ENCODE assay signal across 11 mouse cellular contexts in the genomic region with DNA sequence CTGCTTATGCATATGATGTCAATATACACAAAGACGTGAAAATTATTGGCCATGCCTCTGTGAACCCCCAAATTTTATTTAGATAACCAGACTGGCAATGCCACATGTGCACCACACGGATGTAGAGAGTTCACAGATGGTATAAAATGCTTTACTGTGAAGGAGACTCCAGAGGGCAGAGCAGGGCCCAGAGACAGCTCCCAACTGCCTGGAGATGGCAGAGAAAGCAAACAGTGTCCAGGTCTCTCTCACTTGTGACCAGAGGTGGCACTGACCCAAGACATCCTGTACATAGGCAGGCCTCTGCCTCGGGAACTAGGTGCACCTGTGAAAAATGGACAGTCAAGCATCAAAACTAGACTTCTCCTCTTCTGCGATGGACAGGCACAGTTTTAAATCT.
DNase-seq lines count a peak whose midpoint lies in the region; ATAC-seq and TF ChIP-seq lines count a peak whose summit lies in the region.
"Had no signal": no experiment of that assay in that cellular context is flagged by ENCODE, and none has a peak within 500 bp of the region (broad histone marks: within the 10 kb centered on the region; RNA-seq: fewer than 3 reads in every experiment).

No protein-coding gene starts in this region.

- H3K36me3 ChIP-seq in heart, postnatal 0 days (replicated peaks; ENCODE audit: control insufficient read depth, insufficient read depth, low read length): no peaks in the 10 kb centered on the region
- no peaks in the 10 kb centered on the region for H3K36me3 ChIP-seq in liver, postnatal 0 days (replicated peaks; ENCODE audit: insufficient read depth, low read length)
- H3K36me3 ChIP-seq: lung, embryonic 15.5 days had no signal

- H3K4me3 ChIP-seq in heart, postnatal 0 days (ENCODE audit: low read depth, low read length): no peak overlapping the region
- no peak overlapping the region for H3K4me3 ChIP-seq in liver, postnatal 0 days (ENCODE audit: low read depth, low read length)
- H3K4me3 ChIP-seq: lung, embryonic 15.5 days had no signal

- no peak overlapping the region for H3K27ac ChIP-seq in heart, postnatal 0 days (ENCODE audit: low read depth)
- H3K27ac ChIP-seq in liver, postnatal 0 days (ENCODE audit: low read depth): no peak overlapping the region
- H3K27ac ChIP-seq: lung, embryonic 15.5 days had no signal

- H3K4me2 ChIP-seq in heart, postnatal 0 days (ENCODE audit: low read depth, low read length): no peak overlapping the region
- no peak overlapping the region for H3K4me2 ChIP-seq in liver, postnatal 0 days (ENCODE audit: low read depth, low read length)
- H3K4me2 ChIP-seq: lung, embryonic 15.5 days had no signal

- no peak for DNase-seq in heart, postnatal 0 days (ENCODE audit: low spot score)
- DNase-seq in heart, postnatal 25 days (ENCODE audit: low spot score): no peak
- DNase-seq in liver, postnatal 0 days: no peak
- DNase-seq in liver (no peak), Patski (ENCODE audit: low read depth, low spot score) (no peak)
- DNase-seq: cerebellum, adult 9-10 months; heart, adult 11 months; right cerebral cortex, postnatal 4 days had no signal

- in situ Hi-C loops in Patski (cut with MboI; ENCODE audit: low pct_unique_long_range_greater_than_20kb): no loop called here

- 53% methylated on average over 4 of the region's 4 CpGs for WGBS in heart, postnatal 0 days
- WGBS in liver, postnatal 0 days (ENCODE audit: insufficient replicate concordance): 61% methylated on average over 4 of the region's 4 CpGs

- H3K27me3 ChIP-seq in heart, postnatal 0 days (ENCODE audit: control insufficient read depth, insufficient read depth, low read length): no peaks in the 10 kb centered on the region
- no peaks in the 10 kb centered on the region for H3K27me3 ChIP-seq in liver, postnatal 0 days (ENCODE audit: insufficient read depth, low read length)
- no peaks in the 10 kb centered on the region for H3K27me3 ChIP-seq in Patski
- H3K27me3 ChIP-seq: lung, embryonic 15.5 days had no signal

- peaks cover 6% of the 10 kb centered on the region; the same call in 1 of the 2 replicates for H3K4me1 ChIP-seq in heart, postnatal 0 days (ENCODE audit: control insufficient read depth, insufficient read depth)
- H3K4me1 ChIP-seq in liver, postnatal 0 days (ENCODE audit: insufficient read depth): no peaks in the 10 kb centered on the region

- peak; percentile 30; the same call in 1 of the 2 replicates for ATAC-seq in heart, postnatal 0 days (ENCODE audit: insufficient read depth, low read depth)
- no peak for ATAC-seq in liver, postnatal 0 days
- peak; percentile 61 for ATAC-seq in Patski
- peak; percentile 37; the same call in 1 of the 2 replicates for ATAC-seq in megakaryocyte progenitor cell, adult 5-6 weeks (replicated peaks; ENCODE audit: poor library complexity)
- no peak for ATAC-seq in cerebellum, adult (ENCODE audit: insufficient number of reproducible peaks, low FRiP score, low TSS enrichment)

- 0 out of 2 replicates have a peak, but pooled peaks have one; percentile 19 for TF ChIP-seq CTCF in heart, postnatal 0 days (IDR thresholded peaks at IDR 0.05; ENCODE audit: low read depth)
- peak; percentile 34 for TF ChIP-seq CTCF in liver, postnatal 0 days (IDR thresholded peaks at IDR 0.05; ENCODE audit: low read depth)
- peak; percentile 38 for TF ChIP-seq CTCF in Patski (IDR thresholded peaks at IDR 0.05)

- 0 out of 2 replicates have a peak, but pooled peaks cover 3% of the 10 kb centered on the region for H3K9me3 ChIP-seq in heart, postnatal 0 days (replicated peaks; ENCODE audit: control insufficient read depth, low read length)
- 0 out of 2 replicates have a peak, but pooled peaks cover 5% of the 10 kb centered on the region for H3K9me3 ChIP-seq in liver, postnatal 0 days (ENCODE audit: low read length)
- H3K9me3 ChIP-seq: lung, embryonic 15.5 days had no signal

- no peak overlapping the region for H3K9ac ChIP-seq in heart, postnatal 0 days (replicated peaks; ENCODE audit: low read depth, low read length)
- H3K9ac ChIP-seq in liver, postnatal 0 days (replicated peaks): no peak overlapping the region
- H3K9ac ChIP-seq: lung, embryonic 15.5 days had no signal

- intact Hi-C loops in heart, postnatal 25 days (cut with DNase I): no loop called here

- no peak for TF ChIP-seq EP300 in heart, postnatal 0 days (IDR thresholded peaks at IDR 0.05; ENCODE audit: low read depth)
- no peak for TF ChIP-seq EP300 in liver, postnatal 0 days (IDR thresholded peaks at IDR 0.05; ENCODE audit: low read depth)

- CTCF ChIA-PET in Patski (lab: Charles Lee): interaction anchor here (2.5 kb wide), 1 partner anchor 11 kb away, joined by 7 read pairs; no protein-coding TSS in a partner anchor

- POLR2A ChIA-PET in Patski (lab: Charles Lee): no interaction called here

Comparison
In these comparisons a context has a peak if more than half of its experiments do, and no peak if none do; other contexts are left out.
1. ATAC-seq: peak in heart, postnatal 0 days (single experiment), Patski (single experiment) and megakaryocyte progenitor cell, adult 5-6 weeks (single experiment); none in liver, postnatal 0 days (single experiment) and cerebellum, adult (single experiment).
2. Peak in every context shown above with its lines, with median percentiles within 50 percentile points of each other: CTCF ChIP-seq.